20 mouse cellular contexts compared by ENCODE assay signal in genomic region chr2:133591562-133592255, GRCm38 (mm10). TPM values are rescaled to one million over a fixed set of nuclear protein-coding genes. Genes with fewer than 3 reads are reported as not detected.
DNase-seq lines count a peak whose midpoint lies in the region; ATAC-seq and TF ChIP-seq lines count a peak whose summit lies in the region.
"Had no signal": no experiment of that assay in that cellular context is flagged by ENCODE, and none has a peak within 500 bp of the region (broad histone marks: within the 10 kb centered on the region; RNA-seq: fewer than 3 reads in every experiment).

No protein-coding gene starts in this region.

- intact Hi-C loops in heart, postnatal 10 days (cut with DNase I), result no loop called here

- TF ChIP-seq CTCF in liver, adult 2 months (IDR thresholded peaks at IDR 0.05; ENCODE audit: low read depth, low read length), result no peak

- no peak overlapping the region for H3K9ac ChIP-seq in embryonic facial prominence, embryonic 14.5 days (ENCODE audit: low read depth, low read length)
- H3K9ac ChIP-seq in liver, adult 2 months (ENCODE audit: low read depth, low read length), result no peak overlapping the region
- no peak overlapping the region for H3K9ac ChIP-seq in liver, embryonic 11.5 days (ENCODE audit: low read depth, low read length)
- H3K9ac ChIP-seq: embryonic facial prominence, embryonic 12.5 days; liver, embryonic 14.5 days had no signal

- no peak overlapping the region for H3K4me2 ChIP-seq in embryonic facial prominence, embryonic 14.5 days (ENCODE audit: low read depth, low read length)
- H3K4me2 ChIP-seq in liver, embryonic 11.5 days, result no peak overlapping the region
- H3K4me2 ChIP-seq: embryonic facial prominence, embryonic 12.5 days; midbrain, embryonic 11.5 days had no signal

- H3K4me1 ChIP-seq in embryonic facial prominence, embryonic 14.5 days (ENCODE audit: control insufficient read depth, insufficient read depth, low read length), result no peaks in the 10 kb centered on the region; the same call in 1 of the 2 replicates
- peaks cover 3% of the 10 kb centered on the region; the same call in 1 of the 2 replicates for H3K4me1 ChIP-seq in embryonic facial prominence, embryonic 10.5 days
- H3K4me1 ChIP-seq in liver, adult 2 months (ENCODE audit: control insufficient read depth, insufficient read depth, low read length), result no peaks in the 10 kb centered on the region
- H3K4me1 ChIP-seq in liver, embryonic 11.5 days (replicated peaks; ENCODE audit: control insufficient read depth, insufficient read depth, low read length), result no peaks in the 10 kb centered on the region

- no peak overlapping the region for H3K4me3 ChIP-seq in embryonic facial prominence, embryonic 14.5 days (ENCODE audit: low read depth, low read length)
- H3K4me3 ChIP-seq in embryonic facial prominence, embryonic 10.5 days, result no peak overlapping the region
- H3K4me3 ChIP-seq in liver, adult 2 months (ENCODE audit: insufficient read depth, low read depth, low read length), result no peak overlapping the region
- no peak overlapping the region for H3K4me3 ChIP-seq in liver, embryonic 11.5 days (ENCODE audit: low read depth, low read length)
- H3K4me3 ChIP-seq: embryonic facial prominence, embryonic 12.5 days had no signal

- ATAC-seq in embryonic facial prominence, embryonic 14.5 days (ENCODE audit: low read depth), result 0 out of 2 replicates have a peak, but pooled peaks have one; percentile 53
- ATAC-seq in liver, embryonic 11.5 days (replicated peaks; ENCODE audit: low FRiP score), result no peak
- ATAC-seq: hindbrain, embryonic 16.5 days; Patski had no signal

- H3K27me3 ChIP-seq in embryonic facial prominence, embryonic 14.5 days (replicated peaks; ENCODE audit: control insufficient read depth, insufficient read depth, low read length), result no peaks in the 10 kb centered on the region
- no peaks in the 10 kb centered on the region for H3K27me3 ChIP-seq in embryonic facial prominence, embryonic 10.5 days (replicated peaks; ENCODE audit: low read depth, poor library complexity, severe bottlenecking)
- H3K27me3 ChIP-seq in liver, adult 2 months (ENCODE audit: control insufficient read depth, insufficient read depth, low read length), result no peaks in the 10 kb centered on the region; the same call in 1 of the 2 replicates
- H3K27me3 ChIP-seq in liver, embryonic 11.5 days (replicated peaks; ENCODE audit: control insufficient read depth, insufficient read depth, low read length), result no peaks in the 10 kb centered on the region
- H3K27me3 ChIP-seq: embryonic facial prominence, embryonic 12.5 days had no signal

- H3K36me3 ChIP-seq in embryonic facial prominence, embryonic 14.5 days (ENCODE audit: control insufficient read depth, insufficient read depth, low read length), result no peaks in the 10 kb centered on the region
- no peaks in the 10 kb centered on the region for H3K36me3 ChIP-seq in embryonic facial prominence, embryonic 10.5 days (replicated peaks)
- H3K36me3 ChIP-seq in liver, adult 2 months (ENCODE audit: control insufficient read depth, insufficient read depth, low read length), result no peaks in the 10 kb centered on the region
- no peaks in the 10 kb centered on the region for H3K36me3 ChIP-seq in liver, embryonic 11.5 days (ENCODE audit: control insufficient read depth, insufficient read depth, low read length)
- H3K36me3 ChIP-seq: embryonic facial prominence, embryonic 12.5 days had no signal

- no peak overlapping the region for H3K27ac ChIP-seq in embryonic facial prominence, embryonic 14.5 days (replicated peaks; ENCODE audit: low read depth, low read length)
- no peak overlapping the region for H3K27ac ChIP-seq in embryonic facial prominence, embryonic 10.5 days (replicated peaks)
- peak overlapping the region; percentile 76 for H3K27ac ChIP-seq in liver, adult 2 months (replicated peaks; ENCODE audit: insufficient read depth, low read depth, low read length)
- no peak overlapping the region for H3K27ac ChIP-seq in liver, embryonic 11.5 days (ENCODE audit: low read depth, low read length)
- H3K27ac ChIP-seq: embryonic facial prominence, embryonic 12.5 days; liver, embryonic 14.5 days had no signal

- 49% methylated on average over 12 of the region's 12 CpGs for WGBS in embryonic facial prominence, embryonic 14.5 days
- WGBS in embryonic facial prominence, embryonic 10.5 days, result 61% methylated on average over 12 of the region's 12 CpGs
- WGBS in liver, adult 2 months, result 31% methylated on average over 12 of the region's 12 CpGs
- WGBS in liver, embryonic 11.5 days, result 50% methylated on average over 12 of the region's 12 CpGs

- DNase-seq in embryonic facial prominence, embryonic 14.5 days (ENCODE audit: low spot score), result no peak
- no peak for DNase-seq in embryonic facial prominence, embryonic 10.5 days (ENCODE audit: low spot score)
- DNase-seq in liver, adult 2 months (ENCODE audit: extremely low read depth, low read depth, low spot score), result peak; percentile 27
- DNase-seq in liver, embryonic 11.5 days (ENCODE audit: low spot score), result no peak
- DNase-seq in cerebellum, adult 18-20 months, result peak; percentile 18 to 20
- peak; percentile 8 to 16 for DNase-seq in heart, postnatal 10 days
- no peak for DNase-seq in right cerebral cortex, postnatal 36 days (ENCODE audit: low spot score in 2 of 2)
- DNase-seq in thymus, postnatal 14 days, result no peak
- DNase-seq: B cell, adult 2 months; gastrocnemius, postnatal 10 days; kidney, adult 18-20 months; kidney, postnatal 25 days; layer of hippocampus, adult 9-11 months; right cerebral cortex, postnatal 25 days had no signal

- TF ChIP-seq POLR2A in liver, adult 2 months (IDR thresholded peaks at IDR 0.05; ENCODE audit: extremely low read depth, insufficient read depth, low read length), result no peak

- no peaks in the 10 kb centered on the region for H3K9me3 ChIP-seq in embryonic facial prominence, embryonic 14.5 days (ENCODE audit: control insufficient read depth, low read length)
- no peaks in the 10 kb centered on the region for H3K9me3 ChIP-seq in embryonic facial prominence, embryonic 10.5 days
- no peaks in the 10 kb centered on the region for H3K9me3 ChIP-seq in liver, embryonic 11.5 days (ENCODE audit: control insufficient read depth, low read length)
- H3K9me3 ChIP-seq: embryonic facial prominence, embryonic 12.5 days had no signal

- H3K79me2 ChIP-seq in liver, adult 2 months (ENCODE audit: control insufficient read depth, insufficient read depth, low read length), result no peaks in the 10 kb centered on the region

RNA-seq across cellular contexts. Expression of gene Bmp2, which starts 39.8 kb away (rescaled TPM):
- polyA plus RNA-seq in embryonic facial prominence, embryonic 14.5 days (2014; fragmentation: Nextera tagmentation; extraction: Ambion mirVana), result 11.2 and 12.2 TPM in 2 replicates
- polyA plus RNA-seq in embryonic facial prominence, embryonic 10.5 days (2016; fragmentation: Nextera tagmentation; extraction: Ambion mirVana), result 2.0 and 2.5 TPM in 2 replicates
- 7.2 and 8.1 TPM in 2 replicates for total RNA-seq in liver, adult 2 months (2014; rRNA removed)
- 4.2 and 5.5 TPM in 2 replicates for polyA plus RNA-seq in liver, adult 2 months (2012; rRNA removed)
- polyA plus RNA-seq in liver, embryonic 11.5 days (2014; fragmentation: Nextera tagmentation; extraction: Ambion mirVana), result 7.1 and 8.4 TPM in 2 replicates
- 1 to 10 TPM; 3.8 TPM for total RNA-seq in heart, postnatal 10 days (2021)
- total RNA-seq: neutrophil, adult 5-6 weeks had no signal

Comparison
In these comparisons a context has a peak if more than half of its experiments do, and no peak if none do; other contexts are left out.
1. DNase-seq: peak in liver, adult 2 months (single experiment), cerebellum, adult 18-20 months (2 of 2) and heart, postnatal 10 days (2 of 2); none in embryonic facial prominence, embryonic 14.5 days (single experiment), embryonic facial prominence, embryonic 10.5 days (single experiment), liver, embryonic 11.5 days (single experiment), right cerebral cortex, postnatal 36 days (0 of 2) and thymus, postnatal 14 days (single experiment).